Mouse (Mus musculus) kidney, adult 18-20 months (tissue): ENCODE results near the gene Med12l.

Source experiments
- DNase-seq: peaks from one replicate; pipeline ENCODE4 v3.0.0; 2021

The Med12l gene

GRCm38 (mm10) chr3:59194938-59195337 lies 189.3 kb downstream of the Med12l start, which contains the start of gene Gpr87:
Gpr87 (minus strand) TSS chr3:59195104.
- DNase-seq = no peak

- no peak for DNase-seq
Observed at GRCm38 (mm10) chr3:59197329-59197948, 191.8 kb downstream of the Med12l start.

- DNase-seq = no peak
Observed at GRCm38 (mm10) chr3:59203802-59204520, 198.3 kb downstream of the Med12l start.

GRCm38 (mm10) chr3:59204719-59205503 lies 199.3 kb downstream of the Med12l start:
- DNase-seq = no peak

GRCm38 (mm10) chr3:59205941-59206340 lies 200.3 kb downstream of the Med12l start:
- no peak for DNase-seq

- peak; percentile 4 for DNase-seq
Observed at GRCm38 (mm10) chr3:59208650-59209548, 203.3 kb downstream of the Med12l start.

GRCm38 (mm10) chr3:59210089-59210488 lies 204.5 kb downstream of the Med12l start:
- DNase-seq = no peak

- DNase-seq = no peak
Observed at GRCm38 (mm10) chr3:59210727-59211126, 205.1 kb downstream of the Med12l start, which contains the start of gene P2ry13. P2ry13 (minus strand) TSS chr3:59210882.

GRCm38 (mm10) chr3:59211784-59212183 lies 206.2 kb downstream of the Med12l start:
- no peak for DNase-seq

- DNase-seq = no peak
Observed at GRCm38 (mm10) chr3:59212404-59212803, 206.8 kb downstream of the Med12l start.

- no peak for DNase-seq
Observed at GRCm38 (mm10) chr3:59217211-59217610, 211.6 kb downstream of the Med12l start.

- DNase-seq = no peak
Observed at GRCm38 (mm10) chr3:59219326-59219725, 213.7 kb downstream of the Med12l start.

GRCm38 (mm10) chr3:59222303-59222702 lies 216.7 kb downstream of the Med12l start:
- DNase-seq = no peak

- no peak for DNase-seq
Observed at GRCm38 (mm10) chr3:59225411-59225810, 219.8 kb downstream of the Med12l start.

- DNase-seq = no peak
Observed at GRCm38 (mm10) chr3:59227696-59228095, 222.1 kb downstream of the Med12l start.

- DNase-seq = peak; percentile 11
Observed at GRCm38 (mm10) chr3:59228730-59229551, 223.3 kb downstream of the Med12l start.

- no peak for DNase-seq
Observed at GRCm38 (mm10) chr3:59230912-59231311, 225.3 kb downstream of the Med12l start.

- no peak for DNase-seq
Observed at GRCm38 (mm10) chr3:59234878-59235277, 229.3 kb downstream of the Med12l start.

GRCm38 (mm10) chr3:59243384-59243783 lies 237.8 kb downstream of the Med12l start:
- no peak for DNase-seq

GRCm38 (mm10) chr3:59248031-59248430 lies 242.4 kb downstream of the Med12l start:
- no peak for DNase-seq

- DNase-seq = no peak
Observed at GRCm38 (mm10) chr3:59250454-59250853, 244.8 kb downstream of the Med12l start.
